Mouse (Mus musculus): ENCODE data around the gene Mindy4b-ps.
A peak's percentile ranks its signal among the peaks of the same experiment; 100 is the strongest.

Gene Mindy4b-ps

DNA sequence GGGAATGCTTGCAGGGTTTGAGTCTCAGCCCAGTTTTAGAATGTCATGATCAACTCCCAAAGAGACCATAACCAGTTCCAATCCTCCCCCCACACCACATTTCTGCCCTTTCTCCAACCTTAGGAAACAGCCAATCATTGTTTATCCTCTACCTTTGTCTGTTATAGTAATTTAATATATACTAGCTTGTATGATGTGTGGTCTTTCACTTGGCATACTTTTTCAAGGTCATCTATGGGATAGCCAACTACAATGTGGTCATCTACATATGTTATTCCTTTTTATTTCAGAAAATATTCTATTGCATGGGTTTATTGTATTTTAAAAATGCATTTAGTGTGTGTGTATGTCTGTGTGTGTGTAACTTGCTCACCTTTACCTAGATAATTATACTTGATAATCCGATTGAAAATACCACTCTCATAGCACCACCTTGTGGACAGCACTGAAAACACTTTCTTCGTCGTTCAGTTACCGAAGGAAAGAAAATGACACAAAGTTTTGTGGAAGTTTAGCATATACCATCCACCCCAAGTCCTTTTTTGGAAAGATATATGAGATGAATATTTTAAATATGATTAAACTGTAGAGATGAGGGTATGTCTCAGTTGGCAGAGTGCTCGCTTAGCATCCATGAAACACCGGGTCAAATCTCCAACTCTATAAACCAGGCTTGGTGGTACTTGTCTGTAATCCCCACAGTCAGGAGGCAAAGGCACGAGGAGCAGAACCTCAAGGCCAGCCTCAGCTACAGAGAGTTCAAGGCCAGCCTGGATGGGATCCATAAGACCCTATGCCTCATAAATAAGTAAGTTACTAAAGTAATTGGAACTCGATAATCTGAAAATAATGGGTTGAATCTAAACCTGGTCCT lies 37.7 kb downstream of the Mindy4b-ps start:
- peak; percentile 14 for DNase-seq (ENCODE audit: low spot score)

DNA sequence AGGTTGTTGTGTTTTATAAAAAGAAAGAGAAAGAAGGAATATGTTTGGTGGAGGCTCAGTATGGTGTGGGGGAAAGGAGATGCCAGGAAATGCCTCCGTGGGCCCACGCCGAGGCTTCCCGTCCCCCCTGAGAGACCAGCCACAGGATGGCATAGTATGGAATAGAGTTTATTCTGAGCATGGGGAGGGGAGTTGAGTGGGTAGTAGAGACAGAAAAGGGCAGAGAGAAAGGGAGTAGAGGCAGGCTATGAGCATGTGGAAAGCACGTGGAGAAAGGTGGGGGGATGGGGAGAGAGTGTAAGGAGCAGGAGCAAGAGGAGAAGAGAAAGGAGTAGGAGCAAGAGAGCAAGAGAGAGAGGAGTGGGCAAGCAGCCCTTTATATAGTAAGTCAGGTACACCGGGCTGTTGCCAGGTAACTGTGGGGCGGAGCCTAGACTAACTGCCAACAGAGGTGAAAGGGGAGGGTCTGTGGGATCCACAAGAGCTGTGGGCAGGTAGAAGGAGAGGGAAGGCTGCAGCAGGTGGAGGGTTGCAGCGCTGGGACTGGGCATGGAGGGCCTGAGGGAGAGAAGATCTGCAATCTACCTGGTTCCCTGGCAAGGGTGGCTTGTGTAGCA lies 38.4 kb downstream of the Mindy4b-ps start:
- DNase-seq (ENCODE audit: low spot score) = no peak

DNA sequence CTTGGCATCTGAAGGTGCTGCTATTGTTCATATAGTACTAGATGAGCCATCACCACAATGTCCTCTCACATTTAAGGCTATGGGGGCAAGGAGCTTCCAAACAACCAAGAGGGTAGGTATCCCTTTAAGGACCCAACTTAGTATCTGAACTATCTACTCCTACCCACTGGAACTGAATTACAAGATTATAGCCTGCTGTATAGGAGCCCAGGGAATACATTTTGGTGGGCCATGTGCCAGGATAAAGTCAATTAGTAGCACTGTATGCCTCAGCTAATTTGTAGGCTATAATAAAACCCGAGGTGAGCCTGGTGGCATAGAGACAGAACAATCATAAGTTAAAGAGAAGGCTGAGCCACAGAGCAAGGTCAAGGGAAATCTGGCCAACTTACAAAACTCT lies 65.7 kb downstream of the Mindy4b-ps start:
- no peak for DNase-seq (ENCODE audit: low spot score)

DNA sequence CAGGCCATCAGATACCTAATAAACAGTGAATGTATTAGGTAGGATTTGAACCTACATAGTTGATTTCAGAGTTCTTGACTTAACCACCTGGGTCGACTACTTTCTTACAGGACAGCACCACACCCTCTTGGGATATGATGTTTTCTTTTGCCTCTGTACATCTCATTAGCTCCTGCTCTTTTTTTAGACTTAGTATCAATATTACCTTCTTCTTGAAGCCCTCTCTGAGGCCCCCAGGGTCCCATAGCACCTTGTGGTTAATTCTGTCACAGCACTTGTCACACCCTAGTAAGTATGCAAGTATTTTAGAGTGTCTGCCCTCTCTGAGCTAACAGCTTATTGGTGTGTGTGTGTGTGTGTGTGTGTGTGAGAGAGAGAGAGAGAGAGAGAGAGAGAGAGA lies 66.3 kb downstream of the Mindy4b-ps start:
- DNase-seq (ENCODE audit: low spot score) = no peak

DNA sequence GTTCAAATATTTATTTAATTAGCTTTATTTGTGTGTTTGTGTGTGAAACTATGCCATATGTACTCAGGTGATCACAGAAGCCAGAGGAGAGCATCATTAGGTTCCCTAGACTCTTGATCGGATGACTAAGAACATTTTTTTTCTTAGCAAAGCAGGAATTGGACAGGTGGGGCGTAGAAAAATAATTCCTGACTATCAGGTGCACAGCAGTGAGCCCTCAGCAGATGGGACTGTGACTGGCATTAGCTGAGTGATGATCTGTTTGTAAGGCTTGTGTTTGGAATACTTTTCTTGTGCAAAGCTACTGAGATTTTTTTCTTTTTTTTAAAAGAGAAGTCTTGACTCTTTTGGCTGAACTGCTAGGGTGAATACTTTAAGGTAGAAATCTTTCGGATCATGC lies 67.8 kb downstream of the Mindy4b-ps start:
- no peak for DNase-seq (ENCODE audit: low spot score)

DNA sequence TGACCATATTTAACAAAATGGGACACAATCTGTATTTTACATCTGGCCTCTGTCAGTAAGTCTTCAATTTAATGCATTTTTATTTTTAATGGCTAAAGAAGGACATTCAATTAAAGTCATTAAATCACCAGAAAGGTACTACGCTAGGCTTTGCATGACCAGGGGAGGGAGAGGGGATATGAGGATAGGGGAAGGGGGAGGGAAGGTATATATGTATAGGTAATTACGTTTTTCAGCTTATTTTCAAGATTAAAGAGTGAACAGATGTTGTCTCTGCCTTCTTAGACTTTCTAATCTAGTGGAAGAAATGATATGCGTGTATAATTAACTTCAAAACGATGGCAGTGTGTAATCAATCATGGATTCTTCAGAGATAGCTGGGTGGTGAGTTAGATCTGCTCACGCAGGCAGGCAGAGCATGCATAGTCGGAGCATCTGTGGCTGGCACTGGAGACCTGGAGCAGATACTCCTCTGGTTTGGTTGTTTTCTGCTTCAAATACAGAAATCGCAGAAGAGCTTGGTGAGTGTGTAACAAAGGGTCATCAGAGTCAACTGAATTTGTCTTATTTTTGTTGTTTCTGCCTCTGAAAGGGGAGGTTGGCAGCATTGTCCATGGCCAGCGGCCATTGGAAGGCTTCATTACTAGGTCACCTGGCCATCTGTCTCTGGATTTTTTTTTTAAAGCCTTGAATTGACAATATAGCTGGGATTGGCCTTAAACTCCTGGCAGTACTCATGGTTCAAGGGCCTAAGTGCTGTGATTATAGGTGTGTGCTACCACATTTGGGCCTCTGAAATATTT lies 70.1 kb downstream of the Mindy4b-ps start:
- DNase-seq (ENCODE audit: low spot score) = no peak

DNA sequence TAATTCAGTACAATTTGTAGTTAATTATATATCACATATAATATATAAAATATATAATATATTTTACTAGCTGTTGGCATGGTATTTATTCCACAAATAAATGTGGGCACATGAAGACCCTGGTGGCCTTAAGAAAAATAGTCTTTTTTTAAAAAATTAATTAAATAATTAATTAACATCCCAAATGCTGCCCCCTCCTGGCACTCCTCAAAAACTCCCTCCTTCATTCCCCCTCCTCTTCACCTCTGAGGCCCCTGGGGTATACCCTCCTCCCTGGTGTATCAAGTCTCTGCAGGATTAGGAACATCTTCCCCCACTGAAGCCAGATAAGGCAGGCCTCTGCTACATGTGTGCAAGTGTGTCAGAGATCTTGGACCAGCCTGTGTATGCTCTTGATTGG lies 73.4 kb downstream of the Mindy4b-ps start:
- DNase-seq (ENCODE audit: low spot score) = no peak

DNA sequence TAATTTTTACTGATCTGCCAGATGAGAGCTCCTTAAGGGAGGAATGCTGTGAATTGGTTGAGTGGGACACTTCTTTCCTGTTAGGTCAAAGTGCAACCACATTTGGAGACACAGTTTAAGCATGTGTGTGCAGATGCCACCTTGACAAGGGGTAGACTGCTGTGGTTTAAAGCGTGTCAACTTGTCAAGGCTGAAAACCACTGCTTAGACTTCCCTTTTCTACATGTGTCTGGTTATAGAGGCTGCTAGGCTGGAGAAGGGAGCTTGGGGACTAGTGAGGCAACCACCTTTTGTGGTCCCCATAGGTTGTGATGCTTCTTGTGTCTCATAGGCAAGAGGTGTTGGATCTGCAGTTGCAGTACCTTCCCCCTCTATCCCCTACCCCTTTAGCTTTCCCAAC lies 74.2 kb downstream of the Mindy4b-ps start:
- DNase-seq (ENCODE audit: low spot score) = no peak

DNA sequence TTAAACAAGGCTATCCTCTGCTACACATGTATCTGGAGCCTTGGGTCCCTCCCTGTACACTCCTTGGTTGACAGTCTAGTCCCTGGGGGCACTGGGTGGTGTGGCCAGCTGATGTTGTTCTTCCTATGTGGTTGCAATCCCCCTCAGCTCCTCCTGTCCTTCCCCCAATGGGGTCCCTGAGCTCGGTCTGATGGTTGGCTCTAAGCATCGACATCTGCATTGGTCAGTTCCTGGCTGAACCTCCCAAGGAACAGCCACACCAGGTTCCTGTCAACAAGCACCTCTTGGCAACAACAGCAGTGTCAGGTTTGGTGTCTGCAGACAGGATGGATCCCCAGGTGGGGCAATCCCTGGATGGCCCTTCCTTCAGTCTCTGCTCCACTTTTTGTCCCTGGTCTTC lies 82.6 kb downstream of the Mindy4b-ps start:
- no peak for DNase-seq (ENCODE audit: low spot score)

Measured in T-cell, adult 2 months (primary cell).